Mouse (Mus musculus): ENCODE data around the gene Zbp1.

The Zbp1 gene

GRCm38 (mm10) chr2:173246688-173247087, 28.0 kb upstream of the Zbp1 start:
- no peak for DNase-seq

GRCm38 (mm10) chr2:173245258-173245657, 26.5 kb upstream of the Zbp1 start:
- DNase-seq, result no peak

- DNase-seq, result no peak
Observed at GRCm38 (mm10) chr2:173244108-173244507, 25.4 kb upstream of the Zbp1 start.

DNA sequence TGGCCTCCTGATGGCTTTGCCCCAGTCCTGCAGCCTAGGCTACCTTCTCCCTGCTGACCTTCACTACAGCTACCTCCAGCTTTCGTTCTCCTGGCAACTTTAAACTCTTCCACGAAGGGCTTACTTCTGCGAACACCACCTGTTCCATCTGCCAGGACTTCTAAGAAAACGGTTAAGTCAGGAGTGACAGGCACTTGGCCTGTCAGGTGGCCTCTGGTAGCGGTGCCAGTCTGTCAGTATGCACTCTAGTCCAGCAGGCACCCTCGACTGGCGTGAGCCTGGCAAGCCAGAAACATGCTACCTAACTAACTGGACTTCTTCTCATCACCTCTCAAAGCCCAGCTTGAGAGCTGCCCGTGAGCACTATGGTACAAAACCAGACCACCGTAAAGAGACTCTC, 24.9 kb upstream of the Zbp1 start:
- DNase-seq, result no peak

DNA sequence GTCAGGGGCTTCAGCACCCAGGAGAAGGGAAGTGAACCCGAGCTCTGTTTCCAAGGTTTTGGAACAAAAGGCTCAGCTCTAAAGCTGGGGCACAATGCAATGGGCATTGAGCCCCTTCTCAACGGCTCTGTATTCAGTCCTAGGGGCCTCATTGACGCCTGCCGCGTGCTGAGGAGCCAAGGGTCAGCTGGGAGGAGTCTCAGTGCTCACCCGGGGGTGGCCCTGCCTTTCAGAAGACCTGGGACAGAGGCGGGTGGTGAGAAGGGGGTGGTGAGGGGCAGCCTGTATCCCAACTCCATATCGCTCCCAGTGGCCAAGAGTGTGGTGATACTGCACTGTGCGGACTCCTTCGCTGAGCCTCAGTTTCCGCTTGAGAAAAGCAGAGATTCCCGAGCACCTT, 24.2 kb upstream of the Zbp1 start:
- no peak for DNase-seq

GRCm38 (mm10) chr2:173240738-173241137, 22.0 kb upstream of the Zbp1 start:
- DNase-seq, result no peak

DNA sequence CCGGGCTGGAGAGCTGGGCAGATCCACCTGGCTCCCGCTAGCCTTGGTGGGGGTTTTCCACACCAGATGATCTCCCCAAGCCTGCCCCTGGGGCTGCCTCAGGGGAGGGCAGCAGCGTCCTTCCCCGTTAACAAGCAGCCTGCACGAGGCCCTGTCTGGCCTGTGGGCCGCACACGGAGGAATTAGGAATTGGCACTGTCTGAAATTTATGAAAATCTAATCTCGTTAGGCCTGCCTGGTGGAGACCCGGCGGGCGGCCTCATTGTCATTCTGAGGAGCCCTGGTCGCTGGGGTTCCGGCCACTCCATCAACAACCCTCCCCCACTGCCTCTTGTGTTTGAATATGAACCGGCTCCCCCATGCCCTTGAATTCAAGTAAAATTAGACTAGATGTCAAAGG, 19.8 kb upstream of the Zbp1 start:
- no peak for DNase-seq

DNA sequence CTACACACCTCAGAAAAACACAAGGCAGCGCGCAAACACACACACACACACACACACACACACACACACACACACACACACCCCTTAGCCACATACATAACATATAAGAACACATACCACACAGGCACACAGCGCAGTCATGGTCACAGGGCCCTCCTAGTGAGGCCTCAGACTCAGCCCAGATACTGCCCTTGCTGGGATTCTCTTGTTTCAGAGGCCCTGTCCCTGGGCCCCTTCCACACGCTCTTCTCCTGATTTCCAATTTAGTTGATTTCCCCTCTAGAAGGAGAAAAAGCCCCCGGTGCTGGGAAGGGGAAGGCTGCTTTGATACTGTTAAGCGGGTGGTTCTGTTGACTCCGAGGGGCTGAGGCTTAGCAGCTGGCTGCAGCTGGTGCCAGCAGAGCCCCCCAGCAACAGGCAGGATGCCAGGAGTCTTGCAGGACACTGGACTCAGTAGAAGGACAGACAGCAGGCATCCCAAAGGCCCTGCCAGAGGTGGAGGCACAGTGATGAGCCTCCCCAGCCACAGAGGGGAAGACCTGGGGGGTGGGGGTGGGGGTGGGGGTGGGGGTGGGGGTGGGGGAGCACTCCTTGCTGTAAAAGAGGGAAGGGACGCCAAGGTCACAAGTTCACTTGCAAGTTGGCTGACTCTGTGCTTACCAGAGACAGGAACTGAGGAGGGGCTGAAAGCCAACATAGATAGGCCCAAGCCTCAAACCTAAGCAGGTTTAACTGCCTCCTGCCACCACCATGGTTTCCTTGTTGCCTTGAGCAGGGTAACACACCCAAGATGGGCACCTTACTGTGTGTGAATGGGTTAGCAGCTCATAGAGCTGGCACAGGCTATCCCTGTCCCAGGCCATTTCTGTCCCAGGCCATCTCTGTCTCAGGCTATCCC, 17.0 kb upstream of the Zbp1 start:
- no peak for DNase-seq

DNA sequence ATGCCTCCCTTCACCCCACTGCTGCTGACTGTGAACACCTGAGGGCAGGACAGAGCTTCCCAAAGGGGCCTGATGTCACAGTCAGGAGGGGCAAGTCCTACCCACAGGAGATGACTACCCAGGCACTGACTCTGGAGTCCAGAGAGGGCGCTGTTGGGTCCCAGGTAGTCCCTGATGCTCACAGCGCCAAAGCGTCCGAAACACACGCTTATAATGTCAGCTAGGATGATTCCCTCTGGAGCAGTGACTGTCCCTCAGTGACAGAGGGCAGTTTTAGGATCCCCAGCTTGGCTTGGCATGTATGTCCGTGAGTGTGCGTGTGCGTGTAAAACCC, 14.0 kb upstream of the Zbp1 start:
- no peak for DNase-seq

GRCm38 (mm10) chr2:173232065-173232765, 13.5 kb upstream of the Zbp1 start:
- DNase-seq, result no peak

DNA sequence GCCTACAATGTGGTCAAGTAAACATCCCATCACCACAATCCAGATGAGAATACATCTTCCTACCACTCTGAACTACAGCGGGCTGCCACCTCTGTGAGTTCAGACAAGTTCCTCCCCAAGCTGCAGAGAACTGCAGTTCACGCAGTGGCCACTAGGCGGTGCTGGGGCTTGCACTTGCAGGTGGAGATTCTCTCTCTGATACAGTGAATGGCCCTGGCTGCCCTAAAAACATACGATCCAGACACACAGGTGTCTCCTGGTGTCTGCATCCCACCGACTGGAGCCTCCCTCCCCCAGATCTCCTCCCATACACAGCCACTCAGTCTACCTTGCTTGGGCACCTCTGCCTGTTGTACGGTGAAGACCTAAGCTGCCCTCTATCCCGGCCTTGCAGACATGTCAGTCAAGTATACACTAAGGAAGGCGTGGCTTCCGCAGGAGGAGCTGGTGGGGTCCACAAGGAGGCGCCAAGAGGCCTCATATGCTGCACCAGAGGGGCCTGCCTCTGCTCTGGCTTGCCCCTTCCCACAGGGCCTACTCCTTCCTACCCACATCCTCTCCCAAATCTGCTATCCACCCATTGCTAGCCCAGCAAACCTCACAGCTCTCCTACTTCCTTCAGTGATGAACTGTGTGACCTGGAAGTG, 11.0 kb upstream of the Zbp1 start:
- DNase-seq, result peak; percentile 58

GRCm38 (mm10) chr2:173228567-173228966, 9.8 kb upstream of the Zbp1 start:
- DNase-seq, result no peak

DNA sequence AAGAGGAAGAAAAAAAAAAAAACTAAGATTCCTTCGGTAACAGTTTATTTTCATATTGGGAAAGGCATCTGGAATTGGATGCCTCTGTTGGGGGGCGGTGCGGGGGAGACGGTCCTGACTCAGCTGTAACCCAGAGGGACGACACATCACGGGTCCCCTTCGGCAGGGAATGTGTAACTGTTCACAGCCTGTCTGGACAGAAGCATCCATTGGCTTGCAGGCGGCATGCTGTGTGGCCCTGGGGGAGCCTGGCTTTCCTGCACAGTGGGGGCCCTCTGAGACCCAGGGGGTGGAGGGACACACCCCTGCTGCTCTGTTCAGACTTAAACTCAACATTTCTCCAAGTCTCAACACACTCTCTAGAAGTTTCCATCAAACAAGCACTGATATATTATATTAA, 8.1 kb upstream of the Zbp1 start:
- DNase-seq, result no peak

DNA sequence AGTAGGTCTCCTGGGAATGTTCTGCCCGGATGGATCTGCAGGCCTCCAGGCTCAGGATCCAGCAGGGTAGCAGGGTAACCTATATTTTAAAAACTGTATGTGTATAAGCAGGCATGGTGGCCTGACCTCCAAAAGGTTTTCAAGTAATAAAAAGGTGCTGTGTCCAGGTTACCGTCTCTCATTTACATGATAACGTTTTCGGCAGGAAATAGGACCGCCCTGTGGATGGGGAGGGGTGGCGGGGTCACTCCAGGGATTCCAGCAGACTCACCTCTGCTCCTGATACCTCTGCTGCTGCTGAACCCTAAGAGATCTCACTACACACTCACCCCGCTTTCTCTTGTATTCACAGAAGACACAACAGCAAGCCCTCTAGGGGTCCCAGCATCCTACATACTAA, 7.2 kb upstream of the Zbp1 start:
- DNase-seq, result no peak

DNA sequence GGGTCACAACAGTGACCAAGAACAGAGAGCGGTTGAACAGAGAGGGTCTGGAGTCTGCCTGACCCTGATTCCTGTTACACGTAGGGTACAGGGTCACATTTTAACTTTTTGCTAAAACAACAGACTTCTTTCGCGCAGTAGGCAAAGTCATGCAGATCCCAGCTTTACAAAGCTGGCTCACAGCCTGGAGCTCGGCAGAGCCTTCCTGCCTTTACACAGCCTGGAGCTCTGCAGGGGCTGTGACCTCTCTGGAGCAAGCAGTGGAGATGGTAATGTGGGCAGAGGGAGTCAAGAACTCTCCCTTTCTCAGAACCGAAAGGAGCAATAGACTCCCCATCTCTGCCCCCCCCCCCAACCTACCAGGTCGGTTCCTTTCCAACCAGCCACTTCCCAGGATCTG, 6.1 kb upstream of the Zbp1 start:
- DNase-seq, result no peak

DNA sequence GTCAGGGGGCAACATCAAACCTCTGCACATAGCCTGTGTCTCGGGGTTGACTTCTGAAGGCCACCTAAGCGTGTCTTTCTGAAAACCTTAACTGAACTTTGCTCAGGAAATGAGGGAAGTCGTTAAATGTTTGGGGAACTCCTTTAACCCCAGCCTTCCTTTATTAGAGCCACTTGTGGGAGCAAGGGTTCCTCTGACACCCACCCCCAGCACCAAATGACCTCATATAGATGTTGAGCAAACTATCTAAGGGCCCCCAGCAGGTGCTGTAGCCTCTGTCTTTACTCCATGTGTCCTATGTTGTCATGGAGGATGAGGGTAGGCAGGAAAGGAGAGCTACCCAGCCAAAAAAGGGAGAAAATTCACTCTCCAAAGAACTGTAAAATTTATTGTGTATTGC, 5.4 kb upstream of the Zbp1 start:
- no peak for DNase-seq

DNA sequence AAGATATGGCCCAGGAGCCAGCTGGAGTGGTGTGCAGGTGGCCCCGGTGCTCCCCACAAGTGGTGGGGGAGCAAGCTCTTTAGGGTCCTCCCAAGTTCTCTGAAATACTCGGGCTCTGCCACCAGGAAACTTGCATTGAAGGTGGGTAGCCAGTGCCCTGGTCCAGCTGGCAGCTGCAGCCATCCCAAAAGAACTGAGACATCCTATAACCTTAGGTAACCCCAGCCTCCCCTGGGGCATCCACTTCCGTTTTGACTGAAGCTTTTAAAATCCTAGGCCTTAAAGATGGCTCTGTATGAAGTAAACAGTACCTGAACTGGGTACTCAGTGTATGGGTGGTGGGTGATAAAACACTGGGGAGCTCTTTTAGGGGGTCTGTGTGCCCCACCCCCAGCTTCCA, 4.8 kb upstream of the Zbp1 start:
- no peak for DNase-seq

GRCm38 (mm10) chr2:173220754-173221153, 2.0 kb upstream of the Zbp1 start:
- no peak for DNase-seq

- no peak for DNase-seq
Observed at GRCm38 (mm10) chr2:173219256-173219954, 682 bp upstream of the Zbp1 start.

DNA sequence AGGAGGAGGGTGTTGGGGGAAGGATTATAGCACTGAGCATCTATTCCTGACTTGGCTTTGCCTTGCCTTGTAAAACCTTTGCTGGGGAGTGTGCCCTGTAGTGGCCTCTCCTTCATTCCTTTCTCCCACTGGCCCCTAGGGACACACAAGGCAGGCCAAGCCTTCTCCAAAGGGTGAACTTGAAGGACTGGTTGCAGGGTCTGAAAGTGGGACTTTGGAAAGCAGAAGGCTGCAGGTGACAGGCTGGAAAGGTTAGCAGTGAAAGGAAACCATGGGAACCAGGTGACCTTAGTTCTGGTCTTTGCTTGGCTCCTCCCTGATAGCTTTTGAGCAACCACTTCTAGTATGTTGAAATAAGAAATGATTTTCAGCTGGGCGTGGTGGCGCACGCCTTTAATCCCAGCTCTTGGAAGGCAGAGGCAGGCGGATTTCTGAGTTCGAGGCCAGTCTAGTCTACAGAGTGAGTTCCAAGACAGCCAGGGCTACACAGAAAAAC, 912 bp downstream of the Zbp1 start:
- DNase-seq, result no peak

- DNase-seq, result no peak
Observed at GRCm38 (mm10) chr2:173217246-173217645, 1.5 kb downstream of the Zbp1 start.

- no peak for DNase-seq
Observed at GRCm38 (mm10) chr2:173216840-173217239, 1.9 kb downstream of the Zbp1 start.

DNA sequence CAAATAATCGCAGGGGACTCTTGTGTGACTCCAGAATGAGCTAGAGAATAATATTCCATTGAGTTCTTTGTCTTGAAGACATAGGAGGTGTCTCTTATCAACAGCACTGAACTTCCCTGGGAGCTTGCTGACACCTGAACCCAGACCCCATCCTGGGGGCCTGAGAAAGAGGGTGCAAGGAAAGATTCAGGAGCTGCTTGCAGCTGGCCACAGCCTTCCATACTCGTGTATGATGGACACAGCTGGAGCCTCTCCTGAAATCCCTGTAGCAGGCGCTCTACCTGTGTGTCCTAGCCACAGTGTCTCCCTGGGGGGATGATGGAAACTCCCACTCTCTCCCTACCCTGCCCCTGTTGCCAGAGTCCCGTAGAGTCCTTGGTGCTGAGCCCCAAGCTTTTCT, 6.5 kb downstream of the Zbp1 start:
- no peak for DNase-seq

All from cerebellum, adult 11-12 months (tissue).